Mouse (Mus musculus) c-Kit-positive CD71-positive TER-119-positive erythroid progenitor cells, embryonic 14.5 days (primary cell): ENCODE results near the gene Hdac5.

Experiments
- DNase-seq: peaks from one replicate; pipeline ENCODE4 v3.0.0-alpha.2; 2013; ENCODE audit warnings: low spot score

Hdac5 gene

DNA sequence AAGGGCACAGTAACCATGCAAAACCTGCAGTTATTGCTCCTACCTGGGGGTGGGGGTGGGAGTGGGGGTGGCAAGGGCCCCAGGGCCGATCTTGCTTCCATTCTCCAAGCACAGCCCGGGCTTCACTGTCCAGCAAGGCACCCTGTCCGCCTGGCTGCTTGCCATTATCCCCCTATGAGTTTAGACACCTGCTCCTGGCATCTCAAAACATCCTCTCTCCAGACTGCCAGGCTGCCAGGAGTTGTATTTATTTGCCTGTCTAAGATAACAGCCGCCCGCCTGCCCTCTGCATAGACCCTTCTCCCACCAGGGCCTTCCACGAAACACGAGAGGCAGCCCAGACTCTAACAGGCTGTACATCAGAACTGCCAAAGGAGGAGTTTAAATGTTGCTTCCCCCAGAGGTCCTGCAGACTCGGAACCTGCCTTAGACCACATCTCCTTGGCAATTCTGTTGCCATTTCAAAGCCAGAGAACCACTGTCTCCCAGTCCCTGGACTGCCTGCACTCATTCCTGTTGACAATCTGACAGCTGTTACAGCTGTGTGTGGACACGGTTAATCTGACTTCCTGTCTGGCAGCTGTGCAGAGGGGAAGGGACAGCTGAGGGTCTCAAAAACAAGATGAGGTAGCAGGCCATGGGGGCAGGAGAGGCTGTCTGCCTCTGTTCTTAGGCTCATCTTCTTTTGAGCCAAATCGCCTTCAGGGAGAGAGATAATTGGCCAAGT, 15.4 kb downstream of the Hdac5 start:
- no peak for DNase-seq

GRCm38 (mm10) chr11:102211936-102212341, 18.0 kb downstream of the Hdac5 start:
- no peak for DNase-seq

DNA sequence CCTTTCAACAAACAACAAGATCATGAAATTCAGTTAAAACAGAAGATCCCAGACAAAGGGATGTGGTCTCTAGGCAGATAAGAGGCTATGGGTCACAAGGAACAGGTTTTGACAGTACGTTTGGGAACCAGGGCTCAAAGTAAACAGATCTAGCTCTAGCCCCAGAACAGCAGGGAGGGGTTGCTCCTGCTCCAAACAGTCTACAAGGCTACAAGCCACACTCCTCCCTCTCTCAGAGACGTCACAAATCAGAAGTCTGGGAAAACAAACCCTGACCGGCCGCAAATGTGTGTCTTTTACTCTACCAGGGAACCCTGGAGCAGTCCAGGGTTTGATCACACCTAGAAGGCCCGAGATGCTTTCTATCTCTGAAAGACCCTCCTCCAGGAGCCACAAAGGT, 19.0 kb downstream of the Hdac5 start:
- DNase-seq = no peak

DNA sequence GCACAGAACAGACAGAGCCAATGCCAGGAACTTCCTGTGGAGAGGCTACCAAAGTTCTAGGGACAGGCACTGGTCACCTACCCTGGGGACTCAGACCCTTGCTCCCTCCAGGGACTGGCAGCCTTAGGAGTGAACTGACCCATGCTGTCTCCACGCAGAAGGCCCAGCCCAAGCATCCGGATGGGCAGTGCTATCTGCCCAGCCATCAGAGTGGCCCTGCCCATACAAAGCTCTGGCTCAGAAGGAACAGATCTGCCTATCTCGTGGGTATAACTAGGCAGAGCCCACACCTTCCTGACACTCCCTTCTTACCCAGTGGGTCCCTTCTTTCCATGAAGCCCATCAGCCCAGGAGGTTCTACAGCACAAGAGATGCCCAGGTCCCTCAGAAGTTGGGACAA, 19.8 kb downstream of the Hdac5 start:
- DNase-seq = no peak

GRCm38 (mm10) chr11:102209742-102210141, 20.2 kb downstream of the Hdac5 start:
- DNase-seq = no peak

DNA sequence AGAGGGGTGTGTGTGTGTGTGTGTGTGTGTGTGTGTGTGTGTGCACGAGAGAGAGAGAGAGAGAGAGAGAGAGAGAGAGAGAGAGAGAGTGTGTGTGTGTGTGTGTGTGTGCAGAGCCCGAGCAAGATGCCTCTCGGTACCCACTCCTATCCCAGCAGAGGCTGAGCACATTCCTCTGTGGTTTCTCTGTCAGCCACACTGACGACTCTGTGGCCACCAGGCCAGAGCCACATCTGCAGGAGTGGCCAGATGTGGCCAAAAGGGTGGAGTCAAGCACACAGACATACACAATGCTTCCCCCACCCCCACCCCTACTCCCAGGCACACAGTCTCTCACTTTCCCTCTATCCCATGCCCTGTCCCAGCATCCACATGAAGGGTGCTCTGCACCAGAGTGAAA, 21.1 kb downstream of the Hdac5 start:
- DNase-seq = no peak

GRCm38 (mm10) chr11:102207825-102208777, 21.9 kb downstream of the Hdac5 start:
- DNase-seq = no peak

- no peak for DNase-seq
These were observed 23.5 kb downstream of the Hdac5 start for GRCm38 (mm10) chr11:102206481-102206880.

DNA sequence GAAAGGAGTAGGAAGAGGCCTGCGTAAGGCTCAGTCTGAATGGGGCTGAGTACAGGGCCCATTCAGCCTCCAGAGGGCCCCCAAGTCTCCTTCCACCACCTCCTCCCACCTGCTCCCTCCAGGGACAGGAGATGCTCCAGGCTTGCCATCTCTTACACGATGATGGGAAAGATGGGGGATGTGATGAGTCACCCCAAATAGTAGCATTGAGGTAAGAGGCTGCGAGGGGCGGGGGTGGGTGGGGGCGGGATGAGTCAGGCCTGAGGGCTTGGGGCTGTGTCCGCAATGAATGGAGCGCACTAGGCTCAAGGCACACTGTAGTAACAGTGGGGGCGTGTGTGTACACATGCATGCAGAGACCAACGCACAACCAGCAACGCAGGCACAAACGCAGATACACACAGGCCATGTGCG, 28.6 kb downstream of the Hdac5 start:
- no peak for DNase-seq

DNA sequence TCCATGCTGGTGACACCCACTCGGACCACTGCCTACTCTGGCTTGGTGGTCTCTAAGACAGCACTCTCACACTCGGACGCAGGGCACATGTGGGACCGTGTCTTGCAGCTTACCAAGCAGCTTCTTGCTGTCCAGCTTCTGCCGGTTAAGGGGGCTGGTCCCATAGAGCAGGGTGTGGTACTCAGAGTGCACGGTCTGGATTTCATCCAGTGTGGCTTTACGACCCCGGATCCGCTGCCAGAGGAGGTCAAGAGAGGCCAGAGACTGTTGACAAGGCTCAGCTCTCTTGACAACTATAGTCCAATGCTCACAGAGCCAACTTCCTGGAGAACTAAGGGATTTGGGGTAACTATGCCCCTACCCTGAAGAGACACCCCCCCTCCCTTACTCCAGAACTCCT, 30.1 kb downstream of the Hdac5 start:
- no peak for DNase-seq

DNA sequence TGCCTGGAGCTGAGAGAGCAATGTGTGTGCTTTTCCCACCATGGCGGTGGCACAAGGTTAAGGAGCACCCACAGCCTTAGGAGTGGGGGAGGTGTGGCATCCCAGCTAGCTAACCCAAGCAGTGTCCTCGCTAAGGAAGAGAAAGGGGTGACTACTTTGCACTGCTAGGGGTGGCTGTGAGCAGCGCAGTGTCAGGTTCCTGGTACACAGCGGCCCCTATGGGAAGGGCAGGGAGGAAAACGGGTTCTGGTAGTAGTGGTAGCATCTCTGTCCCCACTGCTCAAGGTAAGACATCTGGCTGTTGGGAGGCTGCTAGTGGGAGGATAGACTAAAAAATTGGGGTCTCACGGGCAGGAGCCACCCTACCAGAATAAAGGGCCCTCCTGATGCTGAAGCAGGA, 31.7 kb downstream of the Hdac5 start:
- DNase-seq = no peak

DNA sequence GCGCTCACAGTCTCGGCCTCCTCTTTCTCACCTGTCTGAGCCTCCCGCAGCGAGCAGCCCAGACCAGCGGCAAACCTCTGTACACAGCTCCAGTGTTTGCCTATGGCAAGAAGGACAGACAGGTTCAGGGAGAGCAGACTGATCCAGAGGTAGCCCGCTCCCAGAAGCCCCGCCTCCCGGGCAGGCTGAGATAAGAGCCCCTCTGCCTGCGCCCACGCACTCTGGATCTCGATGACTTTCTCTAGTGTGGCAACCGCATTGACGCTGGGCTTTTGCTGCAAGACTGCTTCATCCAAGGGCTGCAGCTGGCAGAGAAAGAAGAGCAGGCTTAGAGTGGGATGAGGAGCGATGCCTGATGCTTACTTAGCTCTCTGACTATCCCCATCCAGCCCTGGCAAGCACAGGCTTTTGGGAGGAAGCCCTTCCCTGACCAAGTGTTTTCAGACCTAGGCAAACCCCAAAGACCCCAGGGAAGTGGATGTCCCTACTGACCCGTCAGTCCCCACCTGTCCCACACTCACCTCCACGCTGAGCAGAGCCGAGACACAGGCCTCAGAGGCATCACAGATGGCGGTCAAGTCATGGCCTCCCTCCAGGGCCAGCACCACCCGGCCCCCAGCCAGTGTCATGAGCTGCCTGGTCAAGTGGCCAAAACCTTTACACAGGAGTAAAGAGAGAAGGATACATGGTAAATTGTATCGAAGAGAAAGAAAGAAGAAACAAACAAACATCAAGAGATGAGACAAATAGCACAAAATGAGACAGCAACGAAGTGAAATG, 33.8 kb downstream of the Hdac5 start:
- no peak for DNase-seq

- no peak for DNase-seq
These were observed 36.1 kb downstream of the Hdac5 start for GRCm38 (mm10) chr11:102193657-102194440.

- DNase-seq = no peak
These were observed 39.1 kb downstream of the Hdac5 start for GRCm38 (mm10) chr11:102190848-102191247.

- DNase-seq = peak; percentile 69
These were observed 40.2 kb downstream of the Hdac5 start, which contains the start of gene G6pc3 for GRCm38 (mm10) chr11:102189461-102190436. Gene G6pc3, plus strand, starts transcription at chr11:102189620.

DNA sequence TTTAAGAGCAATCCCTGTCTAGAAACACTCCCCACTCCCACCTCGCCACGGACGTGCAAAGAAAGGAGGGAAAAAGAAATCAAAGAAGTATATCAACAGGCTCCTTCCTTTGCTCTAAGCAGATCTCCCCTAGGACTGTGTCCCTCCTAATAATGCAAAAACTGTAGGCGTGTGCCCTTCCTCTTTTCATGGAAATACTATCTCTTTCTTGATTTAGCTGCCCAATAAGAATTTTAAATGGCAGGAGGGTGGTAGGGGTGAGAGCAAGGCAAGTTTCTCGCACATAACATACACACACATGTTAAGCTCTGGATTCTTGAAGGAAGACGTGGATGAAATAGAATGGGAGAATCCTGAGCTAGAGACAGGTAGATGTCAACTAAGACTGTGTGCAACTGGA, 41.0 kb downstream of the Hdac5 start:
- no peak for DNase-seq

GRCm38 (mm10) chr11:102186235-102186634, 43.7 kb downstream of the Hdac5 start:
- no peak for DNase-seq

- DNase-seq = no peak
These were observed 44.3 kb downstream of the Hdac5 start for GRCm38 (mm10) chr11:102185677-102186076.

DNA sequence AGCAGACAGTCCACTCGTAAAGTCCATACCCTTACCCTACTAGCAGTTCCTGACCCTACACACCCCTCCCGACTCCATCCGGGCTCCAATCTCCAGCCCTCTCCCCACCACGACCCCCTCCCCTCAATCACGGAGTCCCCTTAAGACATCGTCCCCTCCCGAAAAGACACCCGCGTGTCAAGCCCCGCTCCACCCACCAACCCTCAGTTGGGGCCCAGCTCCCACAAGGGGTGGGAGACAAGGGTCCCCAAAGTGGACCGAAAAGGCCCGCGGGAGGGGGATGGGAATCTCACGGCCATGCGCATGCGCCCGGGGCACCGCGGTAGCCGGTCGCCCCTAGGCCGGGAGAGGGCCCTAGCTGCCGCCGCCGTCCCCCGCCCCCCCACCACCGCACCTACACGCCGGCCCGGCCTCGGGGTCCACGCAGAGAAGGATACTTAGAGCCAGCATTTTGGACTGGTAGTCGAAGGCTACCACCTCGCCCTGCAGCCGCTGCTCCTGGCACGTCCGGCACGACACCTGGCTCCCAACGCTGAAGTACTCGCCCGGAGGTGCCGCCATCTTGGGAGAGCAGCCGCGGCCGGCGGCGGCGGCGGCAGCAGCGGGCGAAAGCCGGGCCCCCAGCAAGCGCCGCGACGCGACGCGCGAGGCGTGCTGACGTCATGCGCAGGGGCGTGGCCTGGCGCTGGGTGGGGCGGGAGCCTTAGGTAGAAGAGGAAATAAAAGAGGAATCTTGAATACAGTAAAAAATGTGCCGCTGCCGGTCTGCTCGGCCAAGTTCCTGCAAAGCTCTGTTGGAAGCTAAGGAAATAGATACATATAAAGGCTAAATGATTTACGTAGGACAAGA, 45.1 kb downstream of the Hdac5 start, which contains the start of gene Lsm12:
TSS of gene Lsm12 (minus strand) at position 651 of the 850 bp plus-strand sequence.
- peak; percentile 94 for DNase-seq
